Mouse (Mus musculus) stomach, postnatal 0 days (tissue): ENCODE measurements around the gene St3gal6.

Source experiments
- CTCF ChIP-seq: IDR thresholded peaks from 2 replicates; pipeline ENCODE4 v1.5.1; 2016; ENCODE audit warnings: antibody characterized with exemption, low read depth, mild to moderate bottlenecking, moderate library complexity
- EP300 ChIP-seq: optimal IDR thresholded peaks from 2 replicates; pipeline ENCODE3; 2016; ENCODE audit warnings: antibody characterized with exemption

DNA sequence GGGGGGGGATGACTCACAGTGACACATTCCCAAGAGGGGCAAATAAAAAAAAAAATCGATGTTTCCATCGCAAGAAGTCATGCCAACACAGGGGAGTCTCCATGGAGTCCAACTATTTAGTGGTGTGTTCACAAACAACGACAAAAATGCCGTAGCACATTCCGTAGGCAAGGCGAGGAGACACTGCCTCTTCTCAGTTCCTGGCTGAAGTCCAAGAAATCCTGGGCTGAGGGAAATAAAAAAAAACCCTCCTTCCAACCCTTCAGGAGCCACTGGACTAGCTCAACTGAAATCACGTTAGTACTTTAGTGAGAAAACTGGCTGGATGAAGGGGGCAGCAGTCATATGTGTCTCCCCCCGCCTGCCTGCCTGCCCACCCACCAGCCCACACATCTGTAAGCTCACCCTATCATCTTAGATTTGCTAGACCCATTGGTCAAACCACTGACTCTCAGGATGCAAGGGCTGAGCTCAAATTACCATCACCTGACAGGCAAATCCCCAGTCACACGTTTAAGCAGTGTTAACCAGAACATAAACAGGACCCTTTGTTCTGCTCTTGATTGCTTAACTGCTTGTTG, 11.8 kb downstream of the St3gal6 start:
- no peak for TF ChIP-seq CTCF
- TF ChIP-seq EP300, result no peak
